Mouse (Mus musculus) liver, embryonic 12.5 days (tissue): ENCODE results near the gene Dync1h1. TPM values are rescaled to one million over a fixed set of nuclear protein-coding genes. Genes with fewer than 3 reads are reported as not detected.
"Not testable (repeated sequence)": the region's sequence is repeated elsewhere in the genome, so short reads cannot be mapped to it uniquely, and the experiment has no call there.

Source experiments
- ATAC-seq: fragments of 200-750 bp; cut with Nextera tagmentation; 2 replicates; pipeline ENCODE4 v1.8.0; 2017; ENCODE audit warnings: moderate number of reproducible peaks, mild to moderate bottlenecking, moderate library complexity
- H3K27ac ChIP-seq: fragments of 300-500 bp; sonication (generic); 2 replicates; pipeline ENCODE4 v1.5.1; 2016; ENCODE audit warnings: mild to moderate bottlenecking
- H3K27me3 ChIP-seq: fragments of 300-500 bp; sonication (generic); replicated peaks from 2 replicates; pipeline ENCODE4 v1.6.1; 2016; ENCODE audit warnings: mild to moderate bottlenecking, moderate library complexity
- H3K36me3 ChIP-seq: fragments of 300-500 bp; sonication (generic); 2 replicates; pipeline ENCODE4 v1.6.1; 2016; ENCODE audit warnings: mild to moderate bottlenecking, moderate library complexity
- H3K4me1 ChIP-seq: fragments of 300-500 bp; sonication (generic); 2 replicates; pipeline ENCODE4 v1.6.1; 2016
- H3K4me2 ChIP-seq: fragments of 300-500 bp; sonication (generic); 2 replicates; pipeline ENCODE4 v1.6.1; 2016; ENCODE audit warnings: mild to moderate bottlenecking, moderate library complexity
- H3K4me3 ChIP-seq: fragments of 300-500 bp; sonication (generic); 2 replicates; pipeline ENCODE4 v1.5.1; 2016; ENCODE audit warnings: mild to moderate bottlenecking, moderate library complexity
- H3K9ac ChIP-seq: fragments of 300-500 bp; sonication (generic); 2 replicates; pipeline ENCODE4 v1.6.1; 2016; ENCODE audit warnings: mild to moderate bottlenecking, moderate library complexity
- H3K9me3 ChIP-seq: fragments of 300-500 bp; sonication (generic); replicated peaks from 2 replicates; pipeline ENCODE4 v1.6.1; 2016; ENCODE audit warnings: mild to moderate bottlenecking, moderate library complexity
- WGBS: fragments of 180-500 bp; shearing (Covaris S2); methylation state at CpG from one replicate; pipeline ENCODE4 v1.1.7; 2016; ENCODE audit not compliant: insufficient replicate concordance; 5-methylcytosine and 5-hydroxymethylcytosine counted together
- polyA plus RNA-seq: library from polyadenylated mRNA; unstranded; fragments of >200 nt; fragmentation: Nextera tagmentation; extraction: Ambion mirVana; gene quantifications from 2 replicates; pipeline ENCODE4 v1.2.1, GENCODE M21; 2016

The Dync1h1 gene
- polyA plus RNA-seq, 1 experiment from 2014 or later = 20.5 TPM

- Histone ChIP-seq H3K4me3 (peak overlapping the region; percentile 38; the same call in 1 of the 2 replicates), H3K4me1 (peaks cover 79% of the 10 kb centered on the region), H3K36me3 (peaks cover 23% of the 10 kb centered on the region), H3K27ac (peak overlapping the region; percentile 93), H3K27me3 (no peaks in the 10 kb centered on the region), H3K9me3 (no peaks in the 10 kb centered on the region), H3K4me2 (peak overlapping the region; percentile 82), H3K9ac (peak overlapping the region; percentile 83)
- 37% methylated on average over 1 of the region's 1 CpGs for WGBS
- no peak for ATAC-seq
Observed at GRCm38 (mm10) chr12:110698080-110698479, 96.8 kb downstream of the Dync1h1 start.

GRCm38 (mm10) chr12:110698523-110699170, 97.4 kb downstream of the Dync1h1 start:
- H3K4me3 ChIP-seq = peak overlapping the region; percentile 38
- H3K27me3 ChIP-seq = no peaks in the 10 kb centered on the region
- H3K4me1 ChIP-seq = peaks cover 78% of the 10 kb centered on the region
- peaks cover 17% of the 10 kb centered on the region for H3K36me3 ChIP-seq
- peak overlapping the region; percentile 82 for H3K4me2 ChIP-seq
- H3K9me3 ChIP-seq = no peaks in the 10 kb centered on the region
- WGBS = 4% methylated on average over 15 of the region's 15 CpGs
- H3K27ac ChIP-seq = peak overlapping the region; percentile 93
- H3K9ac ChIP-seq = peak overlapping the region; percentile 83
- peak; percentile 21; the same call in 1 of the 2 replicates for ATAC-seq

- WGBS = 25% methylated on average over 2 of the region's 2 CpGs
- Histone ChIP-seq H3K4me2 (peak overlapping the region; percentile 82), H3K9ac (peak overlapping the region; percentile 83), H3K4me1 (peaks cover 75% of the 10 kb centered on the region), H3K9me3 (no peaks in the 10 kb centered on the region), H3K4me3 (peak overlapping the region; percentile 38), H3K36me3 (peaks cover 12% of the 10 kb centered on the region), H3K27me3 (no peaks in the 10 kb centered on the region), H3K27ac (peak overlapping the region; percentile 93)
- no peak for ATAC-seq
Observed at GRCm38 (mm10) chr12:110699171-110699547, 97.9 kb downstream of the Dync1h1 start.

GRCm38 (mm10) chr12:110700730-110701129, 99.5 kb downstream of the Dync1h1 start:
- no peaks in the 10 kb centered on the region for H3K27me3 ChIP-seq
- H3K9ac ChIP-seq = peak overlapping the region; percentile 53
- no peak overlapping the region for H3K4me3 ChIP-seq
- H3K36me3 ChIP-seq = no peaks in the 10 kb centered on the region
- H3K4me1 ChIP-seq = peaks cover 68% of the 10 kb centered on the region
- WGBS = 58% methylated on average over 2 of the region's 2 CpGs
- H3K27ac ChIP-seq = peak overlapping the region; percentile 93
- ATAC-seq = no peak
- H3K4me2 ChIP-seq = peak overlapping the region; percentile 15; the same call in 1 of the 2 replicates
- H3K9me3 ChIP-seq = no peaks in the 10 kb centered on the region

GRCm38 (mm10) chr12:110701363-110701762, 100.1 kb downstream of the Dync1h1 start:
- H3K4me3 ChIP-seq, H3K36me3 ChIP-seq, H3K27me3 ChIP-seq, H3K9me3 ChIP-seq: not testable (repeated sequence)
- Histone ChIP-seq H3K4me2 (peak overlapping the region; percentile 15; the same call in 1 of the 2 replicates), H3K4me1 (peaks cover 74% of the 10 kb centered on the region), H3K27ac (peak overlapping the region; percentile 93), H3K9ac (peak overlapping the region; percentile 53)
- peak; percentile 14; the same call in 1 of the 2 replicates for ATAC-seq
- 0% methylated on average over 1 of the region's 3 CpGs for WGBS

GRCm38 (mm10) chr12:110702556-110702955, 101.3 kb downstream of the Dync1h1 start, which contains the start of gene Hsp90aa1:
Gene Hsp90aa1, minus strand, starts transcription at chr12:110702728.
- 55% methylated on average over 4 of the region's 4 CpGs for whole genome bisulfite sequencing
- Histone ChIP-seq H3K9me3 (no peaks in the 10 kb centered on the region), H3K27me3 (no peaks in the 10 kb centered on the region), H3K4me2 (no peak within 1 kb of the TSS; the same call in 1 of the 2 replicates), H3K9ac (peak within 1 kb of the TSS; percentile 53), H3K4me3 (no peak within 1 kb of the TSS), H3K27ac (peak within 1 kb of the TSS; percentile 93), H3K36me3 (no peaks in the 10 kb centered on the region), H3K4me1 (peaks cover 77% of the 10 kb centered on the region)
- no peak for ATAC-seq

- 31% methylated on average over 8 of the region's 8 CpGs for WGBS
- Histone ChIP-seq H3K36me3 (no peaks in the 10 kb centered on the region), H3K9ac (no peak overlapping the region), H3K27ac (no peak overlapping the region), H3K4me2 (no peak overlapping the region), H3K9me3 (no peaks in the 10 kb centered on the region), H3K4me1 (peaks cover 73% of the 10 kb centered on the region), H3K27me3 (no peaks in the 10 kb centered on the region), H3K4me3 (no peak overlapping the region)
- 0 out of 2 replicates have a peak, but pooled peaks have one; percentile 31 for ATAC-seq
Observed at GRCm38 (mm10) chr12:110703008-110703471, 101.8 kb downstream of the Dync1h1 start.

- 60% methylated on average over 7 of the region's 7 CpGs for WGBS
- ATAC-seq = no peak
- H3K27ac ChIP-seq = no peak overlapping the region
Observed at GRCm38 (mm10) chr12:110703682-110704081, 102.4 kb downstream of the Dync1h1 start.

GRCm38 (mm10) chr12:110705419-110705818, 104.2 kb downstream of the Dync1h1 start:
- not testable (repeated sequence) for ATAC-seq
- WGBS = 64% methylated on average over 4 of the region's 4 CpGs

More at GRCm38 (mm10) chr12:110703682-110704081, 102.4 kb downstream of the Dync1h1 start:
- no peak overlapping the region for H3K4me2 ChIP-seq
- H3K27me3 ChIP-seq = no peaks in the 10 kb centered on the region
- no peaks in the 10 kb centered on the region for H3K36me3 ChIP-seq
- H3K4me3 ChIP-seq = no peak overlapping the region
- no peak overlapping the region for H3K9ac ChIP-seq
- peaks cover 66% of the 10 kb centered on the region for H3K4me1 ChIP-seq
- no peaks in the 10 kb centered on the region for H3K9me3 ChIP-seq

GRCm38 (mm10) chr12:110706337-110707231, 105.3 kb downstream of the Dync1h1 start:
- Histone ChIP-seq H3K27me3 (no peaks in the 10 kb centered on the region), H3K4me3 (peak overlapping the region; percentile 56), H3K36me3 (no peaks in the 10 kb centered on the region), H3K4me2 (peak overlapping the region; percentile 72), H3K27ac (peak overlapping the region; percentile 71), H3K9me3 (no peaks in the 10 kb centered on the region), H3K4me1 (peaks cover 37% of the 10 kb centered on the region), H3K9ac (peak overlapping the region; percentile 66)
- peak; percentile 77 for ATAC-seq
- 2% methylated on average over 27 of the region's 27 CpGs for WGBS

More at GRCm38 (mm10) chr12:110705419-110705818, 104.2 kb downstream of the Dync1h1 start:
- H3K36me3 ChIP-seq, H3K27me3 ChIP-seq, H3K4me3 ChIP-seq, H3K9ac ChIP-seq, H3K27ac ChIP-seq, H3K4me2 ChIP-seq, H3K9me3 ChIP-seq: not testable (repeated sequence)
- peaks cover 49% of the 10 kb centered on the region for H3K4me1 ChIP-seq

GRCm38 (mm10) chr12:110707451-110707850, 106.2 kb downstream of the Dync1h1 start:
- Histone ChIP-seq H3K9ac (no peak overlapping the region), H3K27me3 (no peaks in the 10 kb centered on the region), H3K4me2 (peak overlapping the region; percentile 72), H3K27ac (no peak overlapping the region), H3K9me3 (no peaks in the 10 kb centered on the region), H3K36me3 (no peaks in the 10 kb centered on the region), H3K4me1 (peaks cover 28% of the 10 kb centered on the region), H3K4me3 (peak overlapping the region; percentile 56; the same call in 1 of the 2 replicates)
- 86% methylated on average over 7 of the region's 7 CpGs for WGBS
- ATAC-seq = no peak
